Mouse (Mus musculus) bone marrow, adult 2 months (tissue): Measurements from ENCODE around the gene Rgl1.

Experiments
- CTCF ChIP-seq: fragments of 200-500 bp; IDR thresholded peaks from 2 replicates; pipeline ENCODE4 v1.5.1; 2011; ENCODE audit warnings: low read length, control low read depth; ENCODE audit not compliant: control insufficient read depth, insufficient read depth
- POLR2A ChIP-seq: fragments of 200-500 bp; IDR thresholded peaks from 2 replicates; pipeline ENCODE4 v1.6.1; 2011; ENCODE audit warnings: low read depth, mild to moderate bottlenecking, control low read depth, low read length, borderline replicate concordance; ENCODE audit not compliant: control insufficient read depth

DNA sequence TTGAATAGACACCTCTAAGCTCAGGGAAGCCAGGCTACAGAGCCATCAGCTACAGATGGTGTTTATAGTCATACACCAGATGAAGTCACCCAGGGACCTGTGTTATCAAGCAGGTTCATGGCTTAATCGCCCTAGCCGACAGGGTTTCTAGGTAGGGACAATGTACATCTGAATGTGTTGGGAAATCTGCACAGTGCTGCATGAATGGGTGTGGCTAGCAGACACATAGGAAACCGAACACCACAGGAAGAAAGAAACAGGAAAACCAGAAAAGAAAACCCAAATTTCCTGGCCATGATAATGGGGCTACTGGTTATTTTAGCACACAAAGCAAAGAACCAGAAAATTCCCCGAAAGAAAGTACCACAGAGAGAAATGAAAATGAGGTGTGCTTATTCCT lies 45.2 kb downstream of the Rgl1 start:
- no peak for TF ChIP-seq POLR2A
- no peak for TF ChIP-seq CTCF
